Mouse (Mus musculus) forebrain, embryonic 10.5 days (tissue): ENCODE data around the gene Lnx1. TPM values are rescaled to one million over a fixed set of nuclear protein-coding genes. Genes with fewer than 3 reads are reported as not detected.

Source experiments
- DNase-seq: peaks from one replicate; pipeline ENCODE4 v3.0.0-alpha.2; 2017; ENCODE audit warnings: low spot score; ENCODE audit errors: extremely low spot score
- H3K27ac ChIP-seq: fragments of 300-500 bp; sonication (generic); 2 replicates; pipeline ENCODE4 v1.5.1; 2016; ENCODE audit warnings: mild to moderate bottlenecking
- H3K27me3 ChIP-seq: fragments of 300-500 bp; sonication (generic); 2 replicates; pipeline ENCODE4 v1.6.1; 2016; ENCODE audit warnings: mild to moderate bottlenecking; ENCODE audit not compliant: poor library complexity, severe bottlenecking
- H3K36me3 ChIP-seq: fragments of 300-500 bp; sonication (generic); replicated peaks from 2 replicates; pipeline ENCODE4 v1.6.1; 2016; ENCODE audit warnings: mild to moderate bottlenecking, moderate library complexity
- H3K4me1 ChIP-seq: fragments of 300-500 bp; sonication (generic); 2 replicates; pipeline ENCODE4 v1.6.1; 2016
- H3K4me3 ChIP-seq: fragments of 300-500 bp; sonication (generic); 2 replicates; pipeline ENCODE4 v1.5.1; 2016; ENCODE audit warnings: mild to moderate bottlenecking, moderate library complexity
- H3K9me3 ChIP-seq: fragments of 300-500 bp; sonication (generic); 2 replicates; pipeline ENCODE4 v1.6.1; 2016; ENCODE audit warnings: mild to moderate bottlenecking, moderate library complexity
- WGBS: fragments of 180-500 bp; shearing (Covaris S2); methylation state at CpG from one replicate; pipeline ENCODE4 v1.1.7; 2016; 5-methylcytosine and 5-hydroxymethylcytosine counted together
- polyA plus RNA-seq: library from polyadenylated mRNA; unstranded; fragments of >200 nt; fragmentation: Nextera tagmentation; extraction: Ambion mirVana; gene quantifications from 2 replicates; pipeline ENCODE4 v1.2.1, GENCODE M21; 2016

Lnx1 gene
- polyA plus RNA-seq: 0.50 and 0.92 TPM in 2 replicates

- peaks cover 20% of the 10 kb centered on the region for H3K27me3 ChIP-seq
- H3K4me3 ChIP-seq: peak within 1 kb of the TSS; percentile 59
- H3K27ac ChIP-seq: peak within 1 kb of the TSS; percentile 78; the same call in 1 of the 2 replicates
- H3K9me3 ChIP-seq: no peaks in the 10 kb centered on the region
- 43% methylated on average over 11 of the region's 11 CpGs for WGBS
- DNase-seq: no peak
- no peaks in the 10 kb centered on the region for H3K36me3 ChIP-seq
- peaks cover 24% of the 10 kb centered on the region for H3K4me1 ChIP-seq
Observed at GRCm38 (mm10) chr5:74702766-74703165, at the start of gene Lnx1. Lnx1 (minus strand) TSS chr5:74702912.

GRCm38 (mm10) chr5:74750501-74750900 is 47.8 kb upstream of the Lnx1 start:
- Histone ChIP-seq H3K27me3 (no peaks in the 10 kb centered on the region), H3K9me3 (no peaks in the 10 kb centered on the region), H3K36me3 (no peaks in the 10 kb centered on the region), H3K4me3 (no peak overlapping the region), H3K27ac (no peak overlapping the region), H3K4me1 (no peaks in the 10 kb centered on the region)
- no peak for DNase-seq
- WGBS: 92% methylated on average over 5 of the region's 5 CpGs

DNA sequence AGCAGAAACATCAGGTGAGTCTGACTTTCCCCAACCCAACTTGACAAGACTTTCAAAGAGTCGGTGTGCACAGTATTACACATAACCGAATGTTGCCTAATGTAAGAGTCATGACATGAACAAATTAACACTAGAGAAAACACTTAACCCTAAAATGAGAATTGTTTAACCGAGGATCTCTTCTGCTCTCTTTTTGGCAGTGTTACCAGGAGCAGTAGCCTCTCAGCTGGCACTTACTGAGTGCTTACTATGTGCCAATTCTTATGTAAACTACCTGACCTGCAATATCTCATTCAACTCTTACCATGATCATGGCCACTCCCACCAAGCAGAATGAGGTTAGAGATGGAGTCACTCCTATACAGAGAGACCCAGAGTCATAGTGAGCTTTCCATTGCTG is 44.8 kb upstream of the Lnx1 start:
- 93% methylated on average over 3 of the region's 3 CpGs for WGBS
- DNase-seq: no peak
- Histone ChIP-seq H3K9me3 (no peaks in the 10 kb centered on the region), H3K4me1 (no peaks in the 10 kb centered on the region), H3K27me3 (no peaks in the 10 kb centered on the region), H3K27ac (no peak overlapping the region), H3K36me3 (no peaks in the 10 kb centered on the region), H3K4me3 (no peak overlapping the region)

GRCm38 (mm10) chr5:74740951-74741350 is 38.2 kb upstream of the Lnx1 start:
- Histone ChIP-seq H3K9me3 (no peaks in the 10 kb centered on the region), H3K27me3 (no peaks in the 10 kb centered on the region), H3K27ac (no peak overlapping the region), H3K36me3 (no peaks in the 10 kb centered on the region), H3K4me3 (no peak overlapping the region), H3K4me1 (peaks cover 15% of the 10 kb centered on the region)
- WGBS: 95% methylated on average over 9 of the region's 9 CpGs
- DNase-seq: no peak

DNA sequence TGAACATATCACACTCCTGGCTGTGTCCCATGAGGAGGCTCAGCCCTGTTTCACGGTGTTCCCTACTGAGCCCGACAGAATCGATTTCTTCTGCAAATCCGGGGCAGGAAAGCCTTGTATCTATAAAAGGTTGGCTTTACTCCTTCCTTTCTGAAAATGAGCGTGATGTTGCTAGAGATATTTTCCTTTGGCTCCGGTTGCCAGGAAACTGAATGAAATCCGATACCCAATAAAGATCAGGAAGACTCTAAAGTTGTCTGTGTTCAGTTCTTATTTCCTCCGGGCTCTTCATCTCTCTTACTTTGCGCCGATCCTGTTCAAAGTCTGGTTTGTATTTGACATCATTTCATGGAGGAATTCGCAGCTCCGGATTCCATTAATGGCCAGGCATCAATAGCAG is 36.7 kb upstream of the Lnx1 start:
- H3K4me3 ChIP-seq: no peak overlapping the region
- no peak for DNase-seq
- peaks cover 17% of the 10 kb centered on the region for H3K4me1 ChIP-seq
- H3K9me3 ChIP-seq: no peaks in the 10 kb centered on the region
- no peaks in the 10 kb centered on the region for H3K27me3 ChIP-seq
- no peaks in the 10 kb centered on the region for H3K36me3 ChIP-seq
- H3K27ac ChIP-seq: no peak overlapping the region
- WGBS: 77% methylated on average over 12 of the region's 12 CpGs

DNA sequence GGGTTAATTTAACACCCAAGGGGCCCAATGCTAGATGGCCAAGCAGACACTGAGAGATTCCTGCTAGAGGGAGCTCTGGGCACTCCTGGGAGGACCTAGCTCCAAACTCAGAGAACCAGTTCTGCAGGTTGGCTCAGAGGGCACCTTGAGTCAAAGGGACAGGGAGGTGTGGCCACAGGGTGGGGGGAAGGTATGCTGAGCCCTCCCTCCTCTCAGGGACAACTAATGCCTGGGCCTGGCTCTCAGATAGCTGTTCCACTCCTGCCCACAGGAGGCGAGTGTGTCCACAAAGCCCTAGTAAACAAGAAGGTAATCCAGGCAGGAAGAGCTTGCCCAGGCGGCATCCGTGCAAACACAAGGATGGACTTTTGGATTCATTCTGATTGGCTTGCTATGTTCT is 35.6 kb upstream of the Lnx1 start:
- Histone ChIP-seq H3K9me3 (no peaks in the 10 kb centered on the region), H3K27me3 (no peaks in the 10 kb centered on the region), H3K27ac (no peak overlapping the region), H3K4me3 (no peak overlapping the region), H3K4me1 (peaks cover 26% of the 10 kb centered on the region), H3K36me3 (no peaks in the 10 kb centered on the region)
- WGBS: 72% methylated on average over 3 of the region's 3 CpGs
- no peak for DNase-seq

GRCm38 (mm10) chr5:74733885-74734558 is 31.3 kb upstream of the Lnx1 start:
- DNase-seq: no peak
- H3K27me3 ChIP-seq: no peaks in the 10 kb centered on the region
- H3K27ac ChIP-seq: no peak overlapping the region
- no peak overlapping the region for H3K4me3 ChIP-seq
- H3K9me3 ChIP-seq: no peaks in the 10 kb centered on the region
- WGBS: 39% methylated on average over 6 of the region's 7 CpGs
- peaks cover 18% of the 10 kb centered on the region for H3K4me1 ChIP-seq
- H3K36me3 ChIP-seq: no peaks in the 10 kb centered on the region

DNA sequence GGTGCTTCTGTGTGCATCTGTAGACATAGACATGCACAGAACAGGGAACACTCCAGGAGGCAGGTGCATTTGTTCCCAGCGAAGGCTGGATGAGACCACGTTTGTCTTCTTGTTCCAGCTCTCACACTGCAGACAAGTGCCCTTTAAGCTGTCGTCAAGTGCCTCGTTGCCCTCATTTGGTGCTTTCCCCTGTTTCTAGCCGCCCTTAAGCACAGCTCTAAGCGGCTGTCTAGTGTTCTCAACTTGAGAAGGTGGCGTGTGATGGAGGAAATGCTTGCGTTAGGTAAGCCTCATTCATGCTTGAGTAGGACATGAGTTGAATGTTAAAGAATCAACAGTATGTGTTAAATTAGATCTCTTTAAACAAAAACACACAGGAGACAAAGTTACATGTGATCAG is 29.9 kb upstream of the Lnx1 start:
- Histone ChIP-seq H3K36me3 (no peaks in the 10 kb centered on the region), H3K4me1 (peaks cover 10% of the 10 kb centered on the region), H3K27ac (no peak overlapping the region), H3K27me3 (0 out of 2 replicates have a peak, but pooled peaks cover 5% of the 10 kb centered on the region), H3K9me3 (no peaks in the 10 kb centered on the region), H3K4me3 (no peak overlapping the region)
- WGBS: 77% methylated on average over 8 of the region's 8 CpGs
- no peak for DNase-seq

GRCm38 (mm10) chr5:74730601-74731000 is 27.9 kb upstream of the Lnx1 start:
- Histone ChIP-seq H3K4me3 (no peak overlapping the region), H3K36me3 (no peaks in the 10 kb centered on the region), H3K9me3 (no peaks in the 10 kb centered on the region), H3K27ac (no peak overlapping the region), H3K27me3 (0 out of 2 replicates have a peak, but pooled peaks cover 5% of the 10 kb centered on the region), H3K4me1 (peaks cover 27% of the 10 kb centered on the region)
- DNase-seq: no peak
- 94% methylated on average over 5 of the region's 5 CpGs for WGBS

GRCm38 (mm10) chr5:74729567-74729966 is 26.9 kb upstream of the Lnx1 start:
- no peak for DNase-seq
- H3K9me3 ChIP-seq: no peaks in the 10 kb centered on the region
- 0 out of 2 replicates have a peak, but pooled peaks cover 5% of the 10 kb centered on the region for H3K27me3 ChIP-seq
- H3K36me3 ChIP-seq: no peaks in the 10 kb centered on the region
- no peak overlapping the region for H3K4me3 ChIP-seq
- no peak overlapping the region for H3K27ac ChIP-seq
- H3K4me1 ChIP-seq: peaks cover 30% of the 10 kb centered on the region
- 87% methylated on average over 6 of the region's 6 CpGs for WGBS

DNA sequence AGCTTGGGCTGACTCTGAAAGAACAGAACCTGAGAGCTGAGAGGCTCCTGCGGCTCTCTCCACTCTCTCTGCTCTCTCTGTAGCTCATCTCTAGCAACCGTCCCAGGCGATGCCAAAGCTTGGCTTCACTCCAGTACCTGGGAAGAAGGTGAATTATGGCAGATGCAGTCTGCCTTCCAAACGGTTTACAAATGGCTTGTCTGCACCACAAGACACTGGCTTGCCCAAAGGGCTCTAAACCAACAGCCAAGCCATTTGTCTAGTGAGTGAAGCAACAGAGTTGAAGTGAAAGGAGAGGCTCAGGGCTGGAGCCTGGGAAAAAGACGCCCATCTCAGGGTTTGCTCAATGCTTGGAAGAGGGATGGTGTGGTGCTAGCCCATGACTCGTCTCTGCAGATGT is 25.5 kb upstream of the Lnx1 start:
- no peak for DNase-seq
- no peaks in the 10 kb centered on the region for H3K36me3 ChIP-seq
- no peak overlapping the region for H3K4me3 ChIP-seq
- H3K4me1 ChIP-seq: peaks cover 20% of the 10 kb centered on the region
- 86% methylated on average over 6 of the region's 6 CpGs for WGBS
- no peaks in the 10 kb centered on the region for H3K9me3 ChIP-seq
- H3K27me3 ChIP-seq: 0 out of 2 replicates have a peak, but pooled peaks cover 5% of the 10 kb centered on the region
- no peak overlapping the region for H3K27ac ChIP-seq

GRCm38 (mm10) chr5:74727319-74727718 is 24.6 kb upstream of the Lnx1 start:
- no peaks in the 10 kb centered on the region for H3K36me3 ChIP-seq
- WGBS: 75% methylated on average over 8 of the region's 8 CpGs
- H3K27me3 ChIP-seq: 0 out of 2 replicates have a peak, but pooled peaks cover 5% of the 10 kb centered on the region
- DNase-seq: no peak
- no peak overlapping the region for H3K27ac ChIP-seq
- no peaks in the 10 kb centered on the region for H3K9me3 ChIP-seq
- H3K4me3 ChIP-seq: no peak overlapping the region
- H3K4me1 ChIP-seq: peaks cover 20% of the 10 kb centered on the region

DNA sequence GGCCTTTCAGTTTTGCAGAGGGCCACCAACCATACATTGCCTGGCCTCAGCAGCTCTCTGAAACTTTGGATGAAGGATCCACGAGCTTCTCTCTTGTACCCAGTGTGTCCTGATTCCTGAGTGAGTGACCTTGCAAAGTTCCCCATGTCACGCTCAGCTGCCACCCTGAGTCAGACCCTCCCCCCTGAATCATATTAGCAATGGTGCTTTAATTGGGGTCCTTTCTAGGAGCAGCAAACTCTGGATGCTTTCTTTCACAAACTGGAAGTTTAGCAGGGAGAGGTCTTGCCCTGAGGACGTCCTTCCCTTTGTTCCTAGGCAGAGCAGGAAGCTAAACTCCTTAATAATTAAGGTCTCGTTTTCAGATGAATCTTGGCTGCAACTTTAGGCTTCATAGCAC is 22.8 kb upstream of the Lnx1 start:
- H3K9me3 ChIP-seq: no peaks in the 10 kb centered on the region
- H3K4me3 ChIP-seq: no peak overlapping the region
- no peak overlapping the region for H3K27ac ChIP-seq
- no peak for DNase-seq
- no peaks in the 10 kb centered on the region for H3K36me3 ChIP-seq
- H3K4me1 ChIP-seq: peaks cover 20% of the 10 kb centered on the region
- 34% methylated on average over 4 of the region's 4 CpGs for WGBS
- H3K27me3 ChIP-seq: 0 out of 2 replicates have a peak, but pooled peaks cover 5% of the 10 kb centered on the region
